Mouse (Mus musculus) hindbrain, embryonic 13.5 days (tissue): ENCODE measurements around the gene Zfp882. TPM values are rescaled to one million over a fixed set of nuclear protein-coding genes. Genes with fewer than 3 reads are reported as not detected.

Experiments
- ATAC-seq: fragments of 200-750 bp; cut with Nextera tagmentation; 2 replicates; pipeline ENCODE4 v1.8.0; 2017; ENCODE audit warnings: moderate TSS enrichment; ENCODE audit not compliant: low FRiP score
- H3K27ac ChIP-seq: fragments of 300-500 bp; sonication (generic); 2 replicates; pipeline ENCODE4 v1.5.1; 2015; ENCODE audit warnings: inconsistent platforms, mild to moderate bottlenecking, moderate library complexity
- H3K27me3 ChIP-seq: fragments of 300-500 bp; sonication (generic); 2 replicates; pipeline ENCODE4 v1.6.1; 2015; ENCODE audit warnings: mild to moderate bottlenecking, inconsistent platforms
- H3K36me3 ChIP-seq: fragments of 300-500 bp; sonication (generic); 2 replicates; pipeline ENCODE4 v1.6.1; 2015; ENCODE audit warnings: mild to moderate bottlenecking, inconsistent platforms
- H3K4me1 ChIP-seq: fragments of 300-500 bp; sonication (generic); replicated peaks from 2 replicates; pipeline ENCODE4 v1.6.1; 2015; ENCODE audit warnings: inconsistent platforms
- H3K4me2 ChIP-seq: fragments of 300-500 bp; sonication (generic); 2 replicates; pipeline ENCODE4 v1.6.1; 2015; ENCODE audit warnings: inconsistent platforms, mild to moderate bottlenecking, moderate library complexity
- H3K4me3 ChIP-seq: fragments of 300-500 bp; sonication (generic); 2 replicates; pipeline ENCODE4 v1.5.1; 2015; ENCODE audit warnings: mild to moderate bottlenecking, inconsistent platforms
- H3K9ac ChIP-seq: fragments of 300-500 bp; sonication (generic); 2 replicates; pipeline ENCODE4 v1.6.1; 2015; ENCODE audit warnings: mild to moderate bottlenecking, inconsistent platforms
- H3K9me3 ChIP-seq: fragments of 300-500 bp; sonication (generic); 2 replicates; pipeline ENCODE4 v1.6.1; 2016; ENCODE audit warnings: inconsistent platforms
- WGBS: fragments of 180-500 bp; shearing (Covaris S2); methylation state at CpG from one replicate; pipeline ENCODE4 v1.1.7; 2015; 5-methylcytosine and 5-hydroxymethylcytosine counted together
- polyA plus RNA-seq: library from polyadenylated mRNA; unstranded; fragments of >200 nt; fragmentation: Nextera tagmentation; extraction: Ambion mirVana; gene quantifications from 2 replicates; pipeline ENCODE4 v1.2.1, GENCODE M21; 2015

The Zfp882 gene
- polyA plus RNA-seq, 1 experiment from 2014 or later = 16.5 TPM

DNA sequence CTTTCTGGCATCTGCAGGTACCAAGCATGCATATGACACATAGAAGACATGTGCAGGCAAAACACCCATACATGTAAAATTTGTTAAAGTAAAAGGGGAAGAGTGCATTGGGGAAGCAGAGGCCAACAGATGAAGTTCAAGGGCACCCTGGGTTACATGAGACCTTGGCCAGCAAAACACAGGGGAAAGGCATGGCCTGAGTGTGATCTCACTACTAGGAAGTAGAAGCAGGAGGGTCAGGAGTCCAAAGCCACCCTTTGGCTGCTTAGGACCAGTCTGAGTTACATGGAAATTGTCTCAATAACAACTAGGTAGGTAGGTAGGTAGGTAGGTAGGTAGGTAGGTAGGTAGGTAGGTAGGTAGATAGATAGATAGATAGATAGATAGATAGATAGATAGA is 52.1 kb downstream of the Zfp882 start:
- H3K4me3 ChIP-seq = no peak overlapping the region
- no peak overlapping the region for H3K9ac ChIP-seq
- H3K4me1 ChIP-seq = no peaks in the 10 kb centered on the region
- ATAC-seq = no peak
- peaks cover 3% of the 10 kb centered on the region; the same call in 1 of the 2 replicates for H3K9me3 ChIP-seq
- H3K27me3 ChIP-seq = no peaks in the 10 kb centered on the region
- H3K4me2 ChIP-seq = no peak overlapping the region
- H3K36me3 ChIP-seq = peaks cover 21% of the 10 kb centered on the region
- H3K27ac ChIP-seq = no peak overlapping the region

DNA sequence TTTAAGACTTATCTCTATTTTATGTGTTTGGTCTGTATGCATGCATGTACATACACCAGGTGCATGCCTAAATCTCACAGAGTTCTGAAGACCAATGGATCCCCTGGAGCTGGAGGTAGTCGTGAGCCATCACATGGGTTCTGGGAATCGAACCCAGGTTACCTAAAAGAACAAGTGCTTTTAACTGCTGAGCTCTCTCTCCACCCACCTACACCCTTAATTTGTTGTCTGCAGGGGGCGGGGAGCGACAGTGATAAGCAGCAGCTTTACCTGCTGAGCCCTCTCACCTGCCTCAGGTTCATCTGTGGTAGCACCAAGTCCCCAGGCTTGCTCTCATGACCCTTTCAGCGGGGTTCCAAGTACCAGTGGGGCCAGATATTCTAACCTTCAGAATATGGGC is 53.4 kb downstream of the Zfp882 start:
- H3K4me3 ChIP-seq = no peak overlapping the region
- no peak overlapping the region for H3K9ac ChIP-seq
- 94% methylated on average over 5 of the region's 5 CpGs for WGBS
- peaks cover 34% of the 10 kb centered on the region for H3K36me3 ChIP-seq
- H3K27me3 ChIP-seq = no peaks in the 10 kb centered on the region
- H3K9me3 ChIP-seq = 0 out of 2 replicates have a peak, but pooled peaks cover 3% of the 10 kb centered on the region
- H3K27ac ChIP-seq = no peak overlapping the region
- H3K4me1 ChIP-seq = no peaks in the 10 kb centered on the region
- no peak overlapping the region for H3K4me2 ChIP-seq
- ATAC-seq = no peak

- H3K4me3 ChIP-seq = no peak overlapping the region
- no peak overlapping the region for H3K9ac ChIP-seq
- ATAC-seq = no peak
- no peak overlapping the region for H3K27ac ChIP-seq
- H3K4me1 ChIP-seq = no peaks in the 10 kb centered on the region
- 89% methylated on average over 3 of the region's 3 CpGs for WGBS
- peaks cover 9% of the 10 kb centered on the region; the same call in 1 of the 2 replicates for H3K9me3 ChIP-seq
- peaks cover 51% of the 10 kb centered on the region for H3K36me3 ChIP-seq
- H3K27me3 ChIP-seq = no peaks in the 10 kb centered on the region
- no peak overlapping the region for H3K4me2 ChIP-seq
Measured at GRCm38 (mm10) chr8:71964051-71964450, 55.6 kb downstream of the Zfp882 start.

GRCm38 (mm10) chr8:71965166-71965565 is 56.8 kb downstream of the Zfp882 start:
- peaks cover 9% of the 10 kb centered on the region; the same call in 1 of the 2 replicates for H3K9me3 ChIP-seq
- H3K4me1 ChIP-seq = no peaks in the 10 kb centered on the region
- no peak overlapping the region for H3K4me2 ChIP-seq
- H3K36me3 ChIP-seq = peaks cover 58% of the 10 kb centered on the region
- H3K4me3 ChIP-seq = no peak overlapping the region
- WGBS = 96% methylated on average over 2 of the region's 2 CpGs
- ATAC-seq = no peak
- H3K9ac ChIP-seq = no peak overlapping the region
- H3K27me3 ChIP-seq = no peaks in the 10 kb centered on the region
- no peak overlapping the region for H3K27ac ChIP-seq

Other genes with a start within 250 kb of the Zfp882 start
- 18.0 and 18.9 TPM in 2 replicates for gene Unc13a, start 236.9 kb upstream of the Zfp882 start, polyA plus RNA-seq
- gene Jak3, start 232.3 kb upstream of the Zfp882 start, polyA plus RNA-seq = 3.5 TPM in 2 replicates
- gene Insl3, start 219.4 kb upstream of the Zfp882 start, polyA plus RNA-seq = 0.31 and 0.79 TPM in 2 replicates
- 0.32 and 0.34 TPM in 2 replicates for gene B3gnt3, start 206.8 kb upstream of the Zfp882 start, polyA plus RNA-seq
- 62.2 and 68.2 TPM in 2 replicates for gene Fcho1, start 182.9 kb upstream of the Zfp882 start, polyA plus RNA-seq
- 8.2 and 8.7 TPM in 2 replicates for gene Zfp709, start 26.6 kb upstream of the Zfp882 start, polyA plus RNA-seq
- 34.9 and 38.9 TPM in 2 replicates for gene Zfp617, start within 50 bp of the Zfp882 start, polyA plus RNA-seq
- gene Zfp961, start 42.4 kb downstream of the Zfp882 start, polyA plus RNA-seq = 15.1 and 16.9 TPM in 2 replicates
- 0.73 and 0.76 TPM in 2 replicates for gene Cyp4f18, start 101.0 kb downstream of the Zfp882 start, polyA plus RNA-seq
- gene Olfr372, start 132.6 kb downstream of the Zfp882 start, polyA plus RNA-seq = not detected in 2 replicates
- not detected in 2 replicates for gene Olfr373, start 174.6 kb downstream of the Zfp882 start, polyA plus RNA-seq
- gene Olfr374, start 198.4 kb downstream of the Zfp882 start, polyA plus RNA-seq = 0.05 TPM in 1 of 2 replicates, not detected in the other
- gene Tpm4, start 226.4 kb downstream of the Zfp882 start, polyA plus RNA-seq = 221 and 233 TPM in 2 replicates